Mouse (Mus musculus) liver, embryonic 14.5 days (tissue): Measurements from ENCODE around the gene Tmem266. TPM values are rescaled to one million over a fixed set of nuclear protein-coding genes. Genes with fewer than 3 reads are reported as not detected.

Experiments
- ATAC-seq: fragments of 200-750 bp; cut with Nextera tagmentation; 2 replicates; pipeline ENCODE4 v1.8.0; 2017; ENCODE audit warnings: moderate number of reproducible peaks, mild to moderate bottlenecking, moderate library complexity; ENCODE audit not compliant: insufficient read depth
- DNase-seq, 3 experiments: peaks; one replicate each; pipeline ENCODE4 v3.0.0-alpha.2; 2012 to 2013; ENCODE audit warnings: low read depth in 3 of 3, low spot score in 3 of 3
- H3K27ac ChIP-seq: fragments of 300-500 bp; sonication (generic); 2 replicates; pipeline ENCODE4 v1.5.1; 2014; ENCODE audit warnings: moderate library complexity, mild to moderate bottlenecking, control low read depth, inconsistent platforms
- H3K27me3 ChIP-seq: fragments of 300-500 bp; sonication (generic); 2 replicates; pipeline ENCODE4 v1.6.1; 2014; ENCODE audit warnings: mild to moderate bottlenecking, low read length, moderate library complexity; ENCODE audit not compliant: control insufficient read depth, insufficient read depth
- H3K36me3 ChIP-seq: fragments of 300-500 bp; sonication (generic); replicated peaks from 2 replicates; pipeline ENCODE4 v1.6.1; 2014; ENCODE audit warnings: low read depth; ENCODE audit not compliant: control insufficient read depth, insufficient read depth
- H3K4me1 ChIP-seq, 2 experiments: fragments of 200-500 bp in 1 of 2; fragments of 300-500 bp in 1 of 2; sonication (generic) in 1 of 2; replicated peaks; 2 replicates each; pipeline ENCODE4 v1.6.1; 2012 to 2014; ENCODE audit warnings: antibody characterized with exemption in 1 of 2, inconsistent platforms in 1 of 2, low read length in 1 of 2; ENCODE audit not compliant: control insufficient read depth in 2 of 2, insufficient read depth in 2 of 2
- H3K4me2 ChIP-seq: fragments of 300-500 bp; sonication (generic); 2 replicates; pipeline ENCODE4 v1.6.1; 2014; ENCODE audit warnings: low read depth, mild to moderate bottlenecking, control low read depth, moderate library complexity
- H3K4me3 ChIP-seq, 2 experiments: fragments of 200-500 bp in 1 of 2; fragments of 300-500 bp in 1 of 2; sonication (generic) in 1 of 2; 2 replicates each; pipeline ENCODE4 v1.5.1; 2012 to 2014; ENCODE audit warnings: low read depth in 2 of 2, low read length in 2 of 2, mild to moderate bottlenecking in 2 of 2, control low read depth in 1 of 2, inconsistent platforms in 1 of 2, moderate library complexity in 1 of 2; ENCODE audit not compliant: insufficient read depth in 1 of 2
- H3K9ac ChIP-seq: fragments of 300-500 bp; sonication (generic); replicated peaks from 2 replicates; pipeline ENCODE4 v1.6.1; 2014; ENCODE audit warnings: mild to moderate bottlenecking, control low read depth, moderate library complexity
- H3K9me3 ChIP-seq: fragments of 300-500 bp; sonication (generic); 2 replicates; pipeline ENCODE4 v1.6.1; 2016; ENCODE audit warnings: low read length, mixed read lengths; ENCODE audit not compliant: control insufficient read depth
- CTCF ChIP-seq: IDR thresholded peaks from 2 replicates; pipeline ENCODE4 v1.5.1; 2016; ENCODE audit warnings: antibody characterized with exemption, low read depth, control low read depth
- EP300 ChIP-seq: IDR thresholded peaks from 2 replicates; pipeline ENCODE4 v1.6.1; 2016; ENCODE audit warnings: antibody characterized with exemption, low read depth
- WGBS: fragments of 180-500 bp; shearing (Covaris S2); extraction: QIAGEN DNeasy Blood & Tissue Kit; methylation state at CpG from one replicate; pipeline ENCODE4 v1.1.7; 2014; ENCODE audit not compliant: insufficient replicate concordance; 5-methylcytosine and 5-hydroxymethylcytosine counted together
- polyA plus RNA-seq, 2 experiments: library from polyadenylated mRNA; depleted of rRNA in 1 of 2; stranded (reverse) in 1 of 2; unstranded in 1 of 2; fragments of >200 nt; fragmentation: Nextera tagmentation in 1 of 2; extraction: Ambion mirVana in 1 of 2; gene quantifications; 2 replicates each; pipeline versions ENCODE4 v1.2.1 to v1.2.3; 2012 to 2014

Gene Tmem266
- polyA plus RNA-seq, 2 experiments = not detected

DNA sequence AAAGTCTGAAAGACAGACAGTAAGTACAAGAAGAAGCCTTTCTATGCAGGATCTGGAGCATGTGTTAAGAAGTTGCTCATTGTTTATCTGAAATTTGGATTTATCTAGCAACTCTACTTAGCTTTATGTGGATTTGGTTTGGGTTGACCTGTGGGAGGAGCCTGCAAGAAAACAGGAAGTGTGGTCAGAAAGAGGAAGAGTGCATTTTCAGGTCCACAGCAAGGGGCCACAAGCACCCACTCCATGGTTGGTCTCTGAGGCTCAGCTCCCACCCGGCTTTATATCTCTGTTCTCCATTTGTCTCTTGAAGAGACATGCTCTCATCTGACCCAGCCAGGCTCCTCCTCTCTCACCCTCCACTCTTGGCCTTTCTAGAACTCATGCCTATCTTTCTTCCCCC lies 68.9 kb downstream of the Tmem266 start:
- Histone ChIP-seq H3K36me3 (no peaks in the 10 kb centered on the region), H3K4me1 (no peaks in the 10 kb centered on the region), H3K9me3 (no peaks in the 10 kb centered on the region), H3K27me3 (no peaks in the 10 kb centered on the region), H3K4me2 (no peak overlapping the region), H3K27ac (no peak overlapping the region), H3K4me3 (no peak overlapping the region), H3K9ac (no peak overlapping the region)
- DNase-seq (no peak), ATAC-seq (no peak)
- TF ChIP-seq EP300 (no peak), CTCF (no peak)
- 0% methylated on average over 1 of the region's 1 CpGs for WGBS

DNA sequence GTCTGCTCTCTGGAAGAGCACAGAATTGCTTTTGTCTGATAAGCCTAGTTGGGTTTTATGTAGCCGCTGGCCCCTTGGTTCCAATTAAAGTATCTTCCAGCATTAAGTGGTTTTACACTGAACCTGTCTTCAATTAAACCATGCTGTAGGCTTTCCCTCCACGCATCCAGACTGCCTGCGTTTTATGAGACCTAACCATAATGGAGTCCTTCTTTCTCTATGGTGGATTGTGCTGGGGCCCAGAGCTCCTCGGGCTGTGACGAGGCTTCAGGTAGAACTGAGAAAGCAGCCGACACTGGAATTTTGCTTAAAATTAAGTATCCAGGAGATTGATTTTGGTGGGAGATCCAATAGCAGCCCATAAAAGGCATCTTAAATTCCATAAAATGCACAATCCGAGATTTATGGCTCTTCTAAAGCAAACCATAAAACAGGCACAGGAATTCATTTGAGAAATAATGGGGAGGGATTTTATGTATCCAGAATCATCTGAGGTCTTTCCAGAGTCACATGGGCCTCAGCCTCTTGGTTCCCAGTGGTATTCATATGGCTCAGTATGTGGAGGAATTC lies 72.4 kb downstream of the Tmem266 start:
- Histone ChIP-seq H3K9ac (no peak overlapping the region), H3K9me3 (no peaks in the 10 kb centered on the region), H3K4me2 (no peak overlapping the region), H3K4me1 (no peaks in the 10 kb centered on the region), H3K27ac (no peak overlapping the region), H3K27me3 (no peaks in the 10 kb centered on the region), H3K4me3 (no peak overlapping the region), H3K36me3 (no peaks in the 10 kb centered on the region)
- ATAC-seq (no peak), DNase-seq (no peak)
- 72% methylated on average over 7 of the region's 7 CpGs for WGBS
- TF ChIP-seq EP300 (no peak), CTCF (no peak)

DNA sequence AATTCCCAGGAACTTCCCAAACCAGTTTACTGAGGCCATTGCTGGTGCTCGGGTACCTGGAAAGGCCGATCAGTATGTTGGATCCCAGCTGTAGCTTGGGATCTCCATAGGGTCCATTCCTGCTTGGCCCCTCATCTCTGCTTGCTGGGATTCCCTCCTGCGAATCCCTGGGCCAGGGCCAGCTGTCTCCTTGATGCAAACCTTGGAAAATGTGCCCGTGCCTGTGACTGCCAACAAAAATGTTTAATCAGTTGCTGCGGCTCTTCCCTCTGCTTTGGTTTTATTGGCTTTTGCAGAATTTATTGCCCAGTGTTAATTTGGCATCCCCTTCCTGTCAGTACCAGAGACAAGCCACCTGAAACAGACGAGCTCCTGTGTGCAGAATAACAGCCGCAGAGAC lies 75.6 kb downstream of the Tmem266 start:
- H3K27me3 ChIP-seq = no peaks in the 10 kb centered on the region
- no peaks in the 10 kb centered on the region for H3K9me3 ChIP-seq
- no peak overlapping the region for H3K27ac ChIP-seq
- H3K4me3 ChIP-seq = no peak overlapping the region
- H3K4me2 ChIP-seq = no peak overlapping the region
- ATAC-seq (no peak), DNase-seq (no peak)
- no peak overlapping the region for H3K9ac ChIP-seq
- no peaks in the 10 kb centered on the region for H3K4me1 ChIP-seq
- 50% methylated on average over 7 of the region's 7 CpGs for WGBS
- TF ChIP-seq CTCF = no peak
- no peak for TF ChIP-seq EP300
- H3K36me3 ChIP-seq = no peaks in the 10 kb centered on the region

DNA sequence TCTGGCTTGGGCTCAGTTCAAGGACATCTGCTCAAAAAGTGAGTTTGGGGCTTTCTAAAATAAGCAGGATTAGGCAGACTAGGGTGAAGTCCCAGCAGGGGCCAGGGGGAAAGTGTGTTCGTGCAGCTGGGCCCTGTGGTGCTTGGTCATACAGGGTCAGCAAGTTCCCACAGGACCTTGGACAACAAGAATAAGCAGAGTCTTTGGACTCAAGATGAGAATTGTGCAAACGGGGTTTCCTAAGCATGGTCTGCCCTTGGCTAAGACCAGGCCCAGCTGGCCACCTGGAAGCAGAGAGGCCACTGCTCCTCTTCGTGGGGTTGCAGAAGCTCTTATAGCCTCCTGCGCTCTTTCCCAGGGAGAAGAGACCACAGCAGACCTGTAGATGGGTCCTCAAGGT lies 77.5 kb downstream of the Tmem266 start:
- DNase-seq (no peak), ATAC-seq (no peak)
- H3K4me3 ChIP-seq = no peak overlapping the region
- no peak overlapping the region for H3K27ac ChIP-seq
- no peaks in the 10 kb centered on the region for H3K36me3 ChIP-seq
- no peaks in the 10 kb centered on the region for H3K27me3 ChIP-seq
- no peaks in the 10 kb centered on the region for H3K4me1 ChIP-seq
- H3K9me3 ChIP-seq = no peaks in the 10 kb centered on the region
- H3K9ac ChIP-seq = no peak overlapping the region
- TF ChIP-seq EP300 (no peak), CTCF (no peak)
- H3K4me2 ChIP-seq = no peak overlapping the region
- WGBS = 69% methylated on average over 4 of the region's 4 CpGs

DNA sequence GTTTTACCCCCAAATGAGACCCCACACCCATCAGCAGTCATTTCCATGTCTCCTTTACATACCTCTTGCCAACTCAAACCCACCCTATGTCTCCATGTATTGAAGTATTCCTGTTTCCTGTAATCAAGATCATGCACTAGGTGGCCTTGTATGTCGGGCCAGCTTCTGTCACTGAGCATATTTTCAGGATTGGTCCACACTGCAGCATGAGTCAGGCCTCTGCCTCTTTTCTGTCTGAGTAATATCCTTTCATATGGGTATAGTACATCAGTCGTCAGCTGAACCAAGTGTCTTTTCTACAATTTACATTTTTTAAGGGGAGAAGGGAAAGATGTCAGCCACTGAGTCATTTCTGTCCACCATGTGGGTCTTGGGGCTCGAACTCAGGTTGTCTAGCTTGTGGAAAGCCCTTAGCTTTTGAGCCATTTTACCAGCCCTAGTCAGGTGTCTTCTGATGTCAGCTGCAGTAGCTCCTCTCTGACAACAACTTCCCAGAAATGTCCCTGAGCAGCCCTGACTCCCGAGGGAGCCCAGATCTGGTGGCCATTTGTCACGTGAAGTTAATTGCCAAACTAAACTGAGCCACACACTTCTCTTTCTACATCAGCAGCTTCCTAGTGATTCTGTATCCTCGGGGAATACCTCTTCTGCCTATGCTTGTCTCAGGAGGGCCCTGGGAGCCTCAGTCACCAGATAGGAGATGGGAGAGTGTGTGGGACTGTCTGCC lies 78.4 kb downstream of the Tmem266 start:
- WGBS = 49% methylated on average over 6 of the region's 6 CpGs
- Histone ChIP-seq H3K9me3 (no peaks in the 10 kb centered on the region), H3K4me2 (no peak overlapping the region), H3K36me3 (no peaks in the 10 kb centered on the region), H3K4me1 (no peaks in the 10 kb centered on the region), H3K9ac (no peak overlapping the region), H3K4me3 (no peak overlapping the region), H3K27me3 (no peaks in the 10 kb centered on the region), H3K27ac (no peak overlapping the region)
- TF ChIP-seq EP300 (no peak), CTCF (no peak)
- ATAC-seq (no peak), DNase-seq (no peak)
